Mouse (Mus musculus) right cerebral cortex, postnatal 36 days (tissue): Measurements from ENCODE around the gene Gm3839.
"Not testable (repeated sequence)": the region's sequence is repeated elsewhere in the genome, so short reads cannot be mapped to it uniquely, and the experiment has no call there.

Experiments
- DNase-seq, 2 experiments: peaks; one replicate each; pipeline ENCODE4 v3.0.0; 2022; ENCODE audit warnings: low spot score in 2 of 2, mixed read lengths in 1 of 2

The Gm3839 gene

DNA sequence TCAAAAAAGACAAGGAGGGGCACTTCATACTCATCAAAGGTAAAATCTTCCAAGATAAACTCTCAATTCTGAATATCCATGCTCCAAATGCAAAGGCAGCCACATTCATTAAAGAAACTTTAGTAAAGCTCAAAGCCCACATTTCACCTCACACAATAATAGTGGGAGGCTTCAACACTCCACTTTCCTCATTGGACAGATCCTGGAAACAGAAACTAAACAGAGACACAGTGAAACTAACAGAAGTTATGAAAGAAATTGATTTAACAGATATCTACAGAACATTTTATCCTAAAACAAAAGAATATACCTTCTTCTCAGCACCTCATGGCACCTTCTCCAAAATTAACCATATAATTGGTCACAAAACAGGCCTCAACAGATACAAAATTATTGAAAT is at the start of gene Gm3839:
TSS of gene Gm3839 (minus strand) at position 101 of the 400 bp plus-strand sequence.
- not testable (repeated sequence) for DNase-seq

DNA sequence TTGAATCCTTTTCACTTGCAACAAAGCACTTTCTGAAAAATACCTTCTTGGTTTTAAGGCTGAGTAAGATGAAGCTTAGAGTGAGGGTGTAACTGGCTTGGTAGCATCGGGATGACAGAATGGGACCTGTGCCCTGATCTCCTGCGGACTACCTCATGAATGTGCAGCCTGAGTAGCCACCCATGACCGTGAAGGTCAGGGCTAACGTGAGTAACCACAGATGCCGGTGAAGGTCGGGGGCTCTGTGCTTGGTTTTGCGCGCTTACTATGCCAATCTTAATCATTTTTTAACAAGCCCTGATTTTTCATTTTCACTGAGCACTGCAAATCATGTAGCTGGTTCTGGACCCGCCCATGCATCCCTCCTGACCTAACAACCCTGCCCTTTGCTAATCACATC is 49.1 kb upstream of the Gm3839 start:
- no peak for DNase-seq

DNA sequence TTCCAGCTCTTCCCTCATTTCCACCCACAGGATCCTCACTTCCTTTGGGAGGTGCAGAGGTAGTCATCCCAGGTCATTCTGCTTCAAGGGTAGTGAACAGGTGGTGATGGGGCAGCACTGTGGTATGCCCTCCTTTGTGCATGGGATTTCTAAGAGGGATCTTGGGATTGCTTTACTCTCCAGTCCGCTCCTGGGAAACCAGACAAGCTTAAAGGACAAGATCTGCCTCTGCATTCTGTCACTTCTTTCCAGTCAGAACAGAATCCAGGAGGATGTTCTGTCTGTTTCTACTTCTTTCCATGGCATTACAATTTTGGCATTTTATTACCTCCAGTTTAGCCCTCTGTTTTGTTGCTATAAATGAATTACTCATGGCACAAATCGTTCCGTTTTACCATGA is 21.3 kb upstream of the Gm3839 start:
- DNase-seq = no peak

DNA sequence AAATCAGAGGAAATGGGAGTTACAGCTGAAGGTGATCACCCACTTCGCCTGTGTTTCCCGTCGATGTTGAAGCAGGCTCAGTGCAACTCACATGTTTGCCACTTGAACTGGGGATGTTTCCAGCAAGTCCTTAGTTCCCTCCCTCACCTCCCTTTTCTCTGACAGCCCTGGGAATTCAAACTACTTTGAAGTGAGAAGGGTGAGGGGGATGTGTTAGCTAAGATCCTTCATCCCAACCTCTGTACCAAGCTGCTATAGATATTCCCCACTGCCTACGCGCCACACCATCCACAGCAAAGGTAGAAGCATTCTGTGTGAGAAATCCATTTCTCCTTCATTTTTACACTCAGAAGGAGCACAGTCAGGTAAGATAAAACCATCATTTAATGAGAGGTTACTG is 18.7 kb upstream of the Gm3839 start:
- peak; percentile 1 to 16 for DNase-seq

DNA sequence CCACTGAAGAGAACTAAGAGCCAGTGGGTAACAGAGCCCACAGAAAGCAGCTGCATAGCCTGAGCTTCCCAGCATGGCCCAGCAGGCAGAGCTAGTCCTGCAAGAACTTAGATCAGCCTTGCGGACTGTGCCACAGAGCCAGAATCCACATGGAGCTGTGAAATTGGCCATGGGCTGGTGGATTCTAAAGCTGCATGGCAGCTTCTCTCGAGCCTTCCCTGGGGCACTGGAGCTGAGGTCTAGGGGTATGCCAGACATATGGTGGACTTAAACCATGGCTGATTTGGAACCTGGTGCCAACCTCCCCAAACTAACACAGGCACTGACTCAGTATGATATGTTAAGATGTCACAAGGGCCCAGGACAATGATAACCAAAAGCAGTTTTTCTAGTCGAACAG is 10.4 kb downstream of the Gm3839 start:
- DNase-seq = no peak

DNA sequence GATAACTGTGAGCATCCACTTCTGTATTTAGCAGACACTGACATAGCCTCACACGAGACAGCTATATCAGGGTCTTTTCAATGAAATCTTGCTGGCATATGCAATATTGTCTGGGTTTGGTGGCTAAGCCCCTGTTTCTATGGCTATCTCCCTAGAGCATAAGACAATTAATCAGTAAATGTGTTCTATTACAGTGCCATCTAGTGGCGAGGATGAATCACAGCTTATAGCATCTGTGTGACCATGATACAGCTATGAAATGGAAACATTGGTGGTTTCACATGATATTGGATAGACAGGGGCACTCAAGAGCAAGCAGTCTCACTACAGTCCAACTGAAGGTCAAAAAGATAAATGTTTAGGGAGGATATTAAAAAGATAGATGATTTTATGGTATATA is 26.5 kb downstream of the Gm3839 start:
- no peak for DNase-seq

DNA sequence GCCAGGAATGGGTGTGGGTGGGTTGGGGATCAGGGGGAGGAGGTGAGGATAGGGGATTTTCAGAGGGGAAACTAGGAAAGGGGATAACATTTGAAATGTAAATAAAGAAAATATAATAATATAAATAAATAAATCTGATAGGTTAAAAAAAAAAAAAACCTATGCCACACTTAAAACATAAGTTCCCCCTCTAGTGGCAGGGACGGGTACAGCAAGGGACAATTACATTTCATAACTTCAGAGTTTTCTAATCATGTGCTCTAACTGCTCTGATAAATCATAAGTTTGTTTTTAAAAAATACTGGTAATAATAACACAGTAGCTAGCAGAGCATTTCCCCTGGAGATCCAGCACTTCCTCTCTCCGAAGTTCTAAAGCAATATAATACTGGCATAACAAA is 49.4 kb downstream of the Gm3839 start:
- no peak for DNase-seq

DNA sequence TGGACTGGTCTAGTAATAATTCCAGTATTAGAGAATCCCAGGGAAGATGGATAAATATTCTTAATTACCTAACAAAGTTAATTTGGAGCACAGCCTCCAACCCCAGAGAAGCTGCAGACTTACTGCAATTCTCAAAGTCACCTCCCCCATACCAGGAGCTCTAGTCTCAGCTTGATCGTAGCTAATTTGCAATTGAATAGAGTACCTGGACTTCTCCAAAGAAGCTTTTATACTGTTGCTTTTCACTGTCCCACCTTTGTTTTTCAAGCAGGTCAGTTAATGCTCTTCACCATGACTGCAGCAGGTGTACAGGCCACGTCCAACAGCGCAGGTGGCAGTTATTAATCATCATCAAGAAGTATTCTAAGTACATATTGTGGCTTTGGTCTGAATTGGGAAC is 68.6 kb downstream of the Gm3839 start:
- not testable (repeated sequence) for DNase-seq

DNA sequence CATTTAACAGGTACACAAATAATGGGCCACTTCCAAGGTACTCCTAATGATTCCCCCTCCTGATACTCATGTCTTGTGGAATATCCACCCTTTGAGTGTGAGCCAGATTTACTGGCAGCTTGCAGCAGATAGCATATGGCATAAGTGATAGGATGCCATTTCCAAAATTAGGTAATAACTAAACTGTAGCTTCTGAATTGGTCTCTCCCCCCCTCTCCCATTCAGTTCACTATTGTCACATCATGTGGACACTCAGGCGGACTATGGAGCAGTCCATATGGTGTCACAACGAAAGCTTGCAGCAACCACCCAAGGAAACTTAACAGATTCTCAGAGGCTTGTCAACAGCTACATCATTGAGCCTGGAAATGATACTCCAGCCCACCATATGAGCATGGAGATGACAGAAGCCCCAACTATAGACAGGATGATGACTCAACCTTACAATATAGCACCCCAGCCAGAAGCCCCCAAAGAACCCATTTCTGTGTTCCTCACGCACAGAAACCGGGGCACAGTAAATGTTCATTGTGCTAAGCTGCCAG is 99.3 kb downstream of the Gm3839 start:
- DNase-seq = peak in 1 of 2 experiments; percentile 6

DNA sequence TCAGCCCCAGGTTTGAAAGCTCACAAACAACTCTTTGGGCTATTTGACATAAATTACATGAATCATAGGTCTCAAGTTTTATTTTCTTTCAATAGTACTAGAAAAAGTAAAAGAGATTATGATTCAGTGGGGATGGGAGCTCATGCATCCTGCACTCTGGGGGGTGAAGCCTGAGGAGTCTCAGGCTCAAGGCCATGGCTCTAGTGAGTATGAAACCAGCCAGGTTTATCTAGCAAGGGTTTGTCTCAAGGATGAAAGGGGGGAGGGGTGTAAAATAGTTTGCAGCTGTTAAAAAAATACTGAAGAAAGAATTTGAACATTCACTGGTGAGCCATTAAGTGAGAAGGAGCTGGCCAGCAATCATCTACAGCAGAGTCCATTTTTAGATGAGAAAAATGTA is 108.5 kb downstream of the Gm3839 start:
- DNase-seq = no peak

DNA sequence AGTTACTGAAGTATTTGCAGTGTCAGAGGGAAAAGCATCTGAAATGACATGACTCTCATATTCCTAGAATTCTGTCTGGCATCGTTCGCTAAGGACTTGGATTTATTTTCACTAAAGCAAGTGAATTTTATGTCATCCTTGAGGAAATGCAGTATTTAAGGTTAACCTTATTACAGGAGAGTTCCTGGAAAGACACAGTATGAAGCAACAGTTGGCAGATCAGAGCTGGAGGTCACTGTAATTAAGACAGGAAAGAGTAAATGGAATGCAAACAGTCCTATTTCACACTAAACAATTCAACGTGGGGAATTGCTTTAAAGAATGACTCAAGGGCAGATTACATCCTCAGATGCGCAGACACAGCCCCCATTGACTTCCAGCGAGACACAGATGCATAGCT is 112.0 kb downstream of the Gm3839 start:
- DNase-seq = no peak

DNA sequence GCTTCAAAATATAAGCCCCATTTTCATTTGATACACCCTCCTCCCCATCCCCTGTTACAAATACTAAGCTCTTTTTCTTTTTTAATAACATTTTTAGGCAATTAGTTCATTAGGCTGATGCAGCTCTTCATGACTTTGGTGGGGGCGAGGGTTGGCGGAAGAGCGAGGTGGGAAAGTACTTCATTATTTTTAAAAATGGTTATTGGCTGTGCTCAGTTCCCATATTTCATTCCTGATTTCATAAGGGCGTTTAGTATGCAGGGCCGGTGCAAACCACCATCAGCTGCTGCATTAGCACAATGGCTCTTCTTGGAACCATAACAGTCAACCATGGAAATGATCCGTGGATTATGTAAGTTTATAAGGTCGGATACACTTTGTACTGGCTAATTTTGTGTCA is 124.4 kb downstream of the Gm3839 start:
- no peak for DNase-seq
